Mouse (Mus musculus) forebrain, embryonic 11.5 days (tissue): ENCODE measurements around the gene Cpsf4. TPM values are rescaled to one million over a fixed set of nuclear protein-coding genes. Genes with fewer than 3 reads are reported as not detected.
"Not testable (repeated sequence)": the region's sequence is repeated elsewhere in the genome, so short reads cannot be mapped to it uniquely, and the experiment has no call there.

Experiments used
- ATAC-seq: fragments of 200-750 bp; cut with Nextera tagmentation; replicated peaks from 2 replicates; pipeline ENCODE4 v1.8.0; 2017; ENCODE audit warnings: moderate TSS enrichment; ENCODE audit not compliant: low FRiP score
- DNase-seq: peaks from one replicate; pipeline ENCODE4 v3.0.0-alpha.2; 2017; ENCODE audit warnings: low spot score
- H3K27ac ChIP-seq: fragments of 300-500 bp; sonication (generic); 2 replicates; pipeline ENCODE4 v1.5.1; 2014; ENCODE audit warnings: low read depth, low read length
- H3K27me3 ChIP-seq: fragments of 300-500 bp; sonication (generic); 2 replicates; pipeline ENCODE4 v1.6.1; 2014; ENCODE audit warnings: mild to moderate bottlenecking, low read length, mixed read lengths; ENCODE audit not compliant: control insufficient read depth, insufficient read depth
- H3K36me3 ChIP-seq: fragments of 300-500 bp; sonication (generic); 2 replicates; pipeline ENCODE4 v1.6.1; 2014; ENCODE audit warnings: mild to moderate bottlenecking, low read length, moderate library complexity, mixed read lengths; ENCODE audit not compliant: control insufficient read depth, insufficient read depth
- H3K4me1 ChIP-seq: fragments of 300-500 bp; sonication (generic); replicated peaks from 2 replicates; pipeline ENCODE4 v1.6.1; 2014; ENCODE audit warnings: low read length, mixed read lengths; ENCODE audit not compliant: control insufficient read depth, insufficient read depth
- H3K4me2 ChIP-seq: fragments of 300-500 bp; sonication (generic); 2 replicates; pipeline ENCODE4 v1.6.1; 2014; ENCODE audit warnings: low read depth, mild to moderate bottlenecking, low read length, moderate library complexity, mixed read lengths; ENCODE audit not compliant: severe bottlenecking
- H3K4me3 ChIP-seq: fragments of 300-500 bp; sonication (generic); 2 replicates; pipeline ENCODE4 v1.5.1; 2014; ENCODE audit warnings: low read depth, low read length
- H3K9ac ChIP-seq: fragments of 300-500 bp; sonication (generic); 2 replicates; pipeline ENCODE4 v1.6.1; 2014; ENCODE audit warnings: low read length
- H3K9me3 ChIP-seq: fragments of 300-500 bp; sonication (generic); 2 replicates; pipeline ENCODE4 v1.6.1; 2016; ENCODE audit warnings: low read length, mixed read lengths; ENCODE audit not compliant: control insufficient read depth
- WGBS: fragments of 180-500 bp; shearing (Covaris S2); extraction: QIAGEN DNeasy Blood & Tissue Kit; methylation state at CpG from one replicate; pipeline ENCODE4 v1.1.7; 2014; 5-methylcytosine and 5-hydroxymethylcytosine counted together
- polyA plus RNA-seq: library from polyadenylated mRNA; unstranded; fragments of >200 nt; fragmentation: Nextera tagmentation; extraction: Ambion mirVana; gene quantifications from 2 replicates; pipeline ENCODE4 v1.2.1, GENCODE M21; 2014

The Cpsf4 gene
- polyA plus RNA-seq, 1 experiment from 2014 or later, result 59.0 TPM

DNA sequence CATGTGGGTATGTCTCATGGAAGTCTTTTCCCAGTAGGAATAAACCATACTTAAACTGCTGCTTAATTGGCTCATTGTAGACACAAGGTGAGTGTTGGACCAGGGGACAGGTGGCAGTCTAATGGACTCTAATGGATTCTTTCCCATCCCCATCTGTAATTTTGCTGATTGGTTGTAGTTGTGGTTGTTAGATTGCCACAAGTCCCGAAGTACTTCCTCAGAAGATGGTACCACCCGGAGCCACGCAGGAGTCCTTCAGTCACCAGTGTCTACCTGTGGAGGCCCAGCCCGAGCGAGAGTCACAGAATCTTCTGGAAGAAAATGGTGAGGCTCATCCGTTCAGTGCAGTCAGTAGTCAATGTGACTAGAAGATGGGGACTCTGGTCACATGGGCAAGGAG lies 40.4 kb downstream of the Cpsf4 start:
- peaks cover 6% of the 10 kb centered on the region; the same call in 1 of the 2 replicates for H3K4me1 ChIP-seq
- no peaks in the 10 kb centered on the region; the same call in 1 of the 2 replicates for H3K36me3 ChIP-seq
- ATAC-seq (no peak), DNase-seq (no peak)
- no peak overlapping the region for H3K4me2 ChIP-seq
- H3K27me3 ChIP-seq, result no peaks in the 10 kb centered on the region
- no peak overlapping the region for H3K9ac ChIP-seq
- no peak overlapping the region for H3K4me3 ChIP-seq
- 95% methylated on average over 6 of the region's 6 CpGs for WGBS
- no peaks in the 10 kb centered on the region for H3K9me3 ChIP-seq
- H3K27ac ChIP-seq, result no peak overlapping the region

DNA sequence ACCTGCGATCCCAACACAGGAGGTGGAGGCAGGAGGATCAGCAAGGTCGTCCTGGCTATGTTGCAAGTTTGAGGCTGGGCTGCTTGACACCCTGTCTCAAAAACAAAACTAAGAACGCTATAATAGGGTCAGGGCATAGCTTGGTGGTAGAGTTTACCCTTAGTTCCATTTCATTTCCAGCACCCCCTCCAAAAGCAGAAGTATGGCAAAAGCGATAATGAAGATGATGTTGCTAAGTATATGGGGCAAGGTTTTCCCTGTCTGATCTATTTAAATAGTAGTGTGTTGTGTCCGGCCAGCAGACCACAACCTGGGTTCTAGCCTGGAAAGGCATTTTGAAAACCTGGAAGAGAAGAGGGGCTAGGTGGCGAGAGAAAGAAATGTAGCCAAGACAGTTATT lies 40.9 kb downstream of the Cpsf4 start:
- Histone ChIP-seq H3K9me3 (no peaks in the 10 kb centered on the region), H3K36me3 (no peaks in the 10 kb centered on the region; the same call in 1 of the 2 replicates), H3K4me3 (no peak overlapping the region), H3K27ac (no peak overlapping the region), H3K27me3 (no peaks in the 10 kb centered on the region), H3K4me1 (peaks cover 6% of the 10 kb centered on the region; the same call in 1 of the 2 replicates), H3K4me2 (no peak overlapping the region), H3K9ac (no peak overlapping the region)
- ATAC-seq, result no peak
- no peak for DNase-seq
- 82% methylated on average over 6 of the region's 6 CpGs for WGBS

- not testable (repeated sequence) for H3K27me3 ChIP-seq, H3K4me1 ChIP-seq, DNase-seq, ATAC-seq, H3K9ac ChIP-seq, H3K4me2 ChIP-seq, H3K27ac ChIP-seq, H3K9me3 ChIP-seq, H3K36me3 ChIP-seq, H3K4me3 ChIP-seq
- 46% methylated on average over 11 of the region's 11 CpGs for WGBS
Measured at GRCm38 (mm10) chr5:145208391-145208790, 41.4 kb downstream of the Cpsf4 start.

GRCm38 (mm10) chr5:145211340-145211739 lies 44.3 kb downstream of the Cpsf4 start:
- Histone ChIP-seq H3K4me2 (no peak overlapping the region), H3K9ac (no peak overlapping the region), H3K27me3 (no peaks in the 10 kb centered on the region), H3K4me3 (no peak overlapping the region), H3K27ac (no peak overlapping the region), H3K36me3 (no peaks in the 10 kb centered on the region; the same call in 1 of the 2 replicates), H3K4me1 (no peaks in the 10 kb centered on the region), H3K9me3 (no peaks in the 10 kb centered on the region)
- ATAC-seq (no peak), DNase-seq (no peak)
- WGBS, result 98% methylated on average over 4 of the region's 4 CpGs

DNA sequence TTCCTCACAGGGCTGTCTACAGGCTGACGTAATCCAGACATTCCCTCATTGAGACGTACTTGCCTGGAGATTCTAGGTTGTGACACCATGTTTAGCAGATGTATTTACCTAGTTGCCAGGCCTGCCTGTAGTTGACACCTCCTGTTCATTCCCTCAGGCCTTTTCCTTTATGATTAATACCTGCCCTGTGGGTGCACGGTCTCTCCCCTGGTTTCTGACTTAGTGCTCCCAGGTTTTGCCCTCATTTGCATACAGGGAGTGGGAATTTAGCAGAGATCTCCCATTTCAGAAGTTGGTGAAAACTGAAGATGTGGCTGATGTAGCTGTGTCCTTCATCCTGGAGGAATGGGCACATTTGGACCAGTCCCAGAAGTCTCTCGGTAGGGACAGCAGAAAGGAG lies 45.2 kb downstream of the Cpsf4 start:
- Histone ChIP-seq H3K9me3 (no peaks in the 10 kb centered on the region), H3K27ac (no peak overlapping the region), H3K4me3 (no peak overlapping the region), H3K9ac (no peak overlapping the region), H3K36me3 (no peaks in the 10 kb centered on the region; the same call in 1 of the 2 replicates), H3K4me2 (no peak overlapping the region), H3K4me1 (no peaks in the 10 kb centered on the region), H3K27me3 (no peaks in the 10 kb centered on the region)
- DNase-seq (no peak), ATAC-seq (no peak)
- 92% methylated on average over 4 of the region's 4 CpGs for WGBS

DNA sequence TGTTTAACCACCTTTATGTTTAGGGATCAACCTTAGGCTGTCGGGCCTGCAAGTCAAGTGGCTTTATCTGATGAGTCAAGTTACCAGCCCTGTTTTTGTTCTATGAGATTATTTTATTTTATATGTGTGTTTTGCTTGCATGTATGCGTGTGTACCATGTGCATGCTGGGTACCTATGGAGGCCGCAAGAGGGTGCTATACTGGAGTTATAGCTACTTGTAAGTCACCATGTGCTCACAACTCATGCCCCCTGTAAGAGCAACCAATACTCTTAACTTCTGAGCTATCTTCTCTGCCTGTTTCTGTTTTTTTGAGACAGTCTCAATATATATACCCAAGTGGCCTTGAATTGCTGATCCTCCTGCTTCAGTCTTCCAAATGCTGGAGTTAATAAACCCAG lies 46.5 kb downstream of the Cpsf4 start:
- WGBS, result 89% methylated on average over 3 of the region's 3 CpGs
- no peak overlapping the region for H3K9ac ChIP-seq
- H3K27ac ChIP-seq, result no peak overlapping the region
- H3K9me3 ChIP-seq, result no peaks in the 10 kb centered on the region
- H3K4me1 ChIP-seq, result no peaks in the 10 kb centered on the region
- H3K36me3 ChIP-seq, result peaks cover under 1% of the 10 kb centered on the region; the same call in 1 of the 2 replicates
- H3K4me2 ChIP-seq, result no peak overlapping the region
- no peak overlapping the region for H3K4me3 ChIP-seq
- ATAC-seq, result no peak
- no peak for DNase-seq
- no peaks in the 10 kb centered on the region for H3K27me3 ChIP-seq

GRCm38 (mm10) chr5:145214679-145215078 lies 47.7 kb downstream of the Cpsf4 start:
- Histone ChIP-seq H3K9me3 (no peaks in the 10 kb centered on the region), H3K9ac (no peak overlapping the region), H3K36me3 (peaks cover 2% of the 10 kb centered on the region; the same call in 1 of the 2 replicates), H3K4me3 (no peak overlapping the region), H3K4me2 (no peak overlapping the region), H3K27ac (no peak overlapping the region), H3K27me3 (no peaks in the 10 kb centered on the region), H3K4me1 (no peaks in the 10 kb centered on the region)
- WGBS, result 75% methylated on average over 4 of the region's 4 CpGs
- DNase-seq, result no peak
- ATAC-seq, result no peak

DNA sequence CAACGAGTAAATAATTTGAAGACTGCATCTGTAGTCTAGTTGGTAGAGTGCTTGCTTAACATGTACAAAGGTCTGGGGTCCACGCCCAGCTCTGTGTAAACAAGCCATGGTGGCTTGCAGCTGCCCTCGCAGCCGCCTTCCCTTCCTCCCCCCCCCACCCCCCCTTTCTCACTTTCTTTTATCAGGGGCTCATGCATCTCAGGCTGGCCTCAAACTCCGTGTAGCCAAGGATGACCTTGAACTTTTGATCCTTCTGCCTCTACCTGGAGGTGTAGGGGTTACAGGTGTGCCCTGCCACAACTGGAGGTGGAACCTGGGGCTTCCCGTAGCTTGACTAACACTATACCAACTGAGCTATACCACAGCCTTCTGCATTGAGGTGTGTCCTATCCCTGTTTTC lies 50.7 kb downstream of the Cpsf4 start:
- Histone ChIP-seq H3K36me3 (peaks cover 15% of the 10 kb centered on the region), H3K4me1 (no peaks in the 10 kb centered on the region), H3K27me3 (no peaks in the 10 kb centered on the region), H3K9ac (no peak overlapping the region), H3K4me2 (no peak overlapping the region), H3K27ac (no peak overlapping the region), H3K9me3 (no peaks in the 10 kb centered on the region), H3K4me3 (no peak overlapping the region)
- WGBS, result 91% methylated on average over 6 of the region's 6 CpGs
- no peak for DNase-seq
- ATAC-seq, result no peak

GRCm38 (mm10) chr5:145218206-145218605 lies 51.2 kb downstream of the Cpsf4 start:
- ATAC-seq, result no peak
- DNase-seq, result no peak
- Histone ChIP-seq H3K4me3 (no peak overlapping the region), H3K4me1 (no peaks in the 10 kb centered on the region), H3K9ac (no peak overlapping the region), H3K36me3 (peaks cover 15% of the 10 kb centered on the region), H3K9me3 (no peaks in the 10 kb centered on the region), H3K27ac (no peak overlapping the region), H3K4me2 (no peak overlapping the region), H3K27me3 (no peaks in the 10 kb centered on the region)
- 96% methylated on average over 21 of the region's 21 CpGs for WGBS
